Mouse (Mus musculus): ENCODE measurements around the gene Lzts3.

DNA sequence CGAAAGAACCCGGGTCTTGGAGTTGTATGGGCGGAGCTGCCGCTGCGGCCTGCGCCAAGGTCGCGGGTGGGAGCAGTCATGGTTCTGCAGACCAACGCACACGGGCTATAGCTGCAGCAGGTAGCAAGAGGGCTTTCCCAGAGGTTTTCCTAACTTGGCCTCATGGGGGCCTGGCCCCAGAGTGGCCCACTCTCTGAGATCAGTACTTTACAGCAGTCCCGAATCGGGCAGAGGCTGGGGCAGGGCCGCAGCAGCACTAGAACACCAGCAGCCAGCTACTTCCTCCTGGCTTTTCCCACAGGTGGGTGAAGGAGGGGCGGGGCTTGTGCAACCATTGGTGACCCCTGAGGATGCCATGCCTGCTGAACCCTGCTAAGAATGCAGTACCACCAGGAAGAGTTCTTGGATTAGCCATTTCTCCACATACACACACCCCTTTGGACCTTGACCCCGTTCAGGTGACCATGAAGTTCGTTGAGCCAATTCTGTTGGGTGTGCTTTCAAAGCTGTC lies 4.4 kb downstream of the Lzts3 start:
- TF ChIP-seq POLR2A (IDR thresholded peaks at IDR 0.05; ENCODE audit: borderline replicate concordance, extremely low read depth, insufficient read depth, insufficient read length, poor library complexity, severe bottlenecking) (no peak), CTCF (IDR thresholded peaks at IDR 0.05; ENCODE audit: borderline replicate concordance, extremely low read depth, insufficient read depth, insufficient read length) (no peak)

All from brain, embryonic 14.5 days (tissue).